Mouse (Mus musculus) heart, adult 2 months (tissue): ENCODE measurements around the gene Robo2.

Source experiments
- CTCF ChIP-seq: fragments of 200-600 bp; IDR thresholded peaks from 2 replicates; pipeline ENCODE4 v1.8.1; 2022; ENCODE audit warnings: antibody characterized with exemption, mild to moderate bottlenecking, moderate library complexity
- EP300 ChIP-seq: fragments of 200-500 bp; IDR thresholded peaks from 2 replicates; pipeline ENCODE4 v1.6.1; 2011; ENCODE audit warnings: low read depth, low read length, control low read depth; ENCODE audit not compliant: insufficient read depth
- POLR2A ChIP-seq: fragments of 200-500 bp; IDR thresholded peaks from 2 replicates; pipeline ENCODE4 v1.6.1; 2011; ENCODE audit warnings: mild to moderate bottlenecking, low read depth, low read length, control low read depth; ENCODE audit not compliant: insufficient read depth

DNA sequence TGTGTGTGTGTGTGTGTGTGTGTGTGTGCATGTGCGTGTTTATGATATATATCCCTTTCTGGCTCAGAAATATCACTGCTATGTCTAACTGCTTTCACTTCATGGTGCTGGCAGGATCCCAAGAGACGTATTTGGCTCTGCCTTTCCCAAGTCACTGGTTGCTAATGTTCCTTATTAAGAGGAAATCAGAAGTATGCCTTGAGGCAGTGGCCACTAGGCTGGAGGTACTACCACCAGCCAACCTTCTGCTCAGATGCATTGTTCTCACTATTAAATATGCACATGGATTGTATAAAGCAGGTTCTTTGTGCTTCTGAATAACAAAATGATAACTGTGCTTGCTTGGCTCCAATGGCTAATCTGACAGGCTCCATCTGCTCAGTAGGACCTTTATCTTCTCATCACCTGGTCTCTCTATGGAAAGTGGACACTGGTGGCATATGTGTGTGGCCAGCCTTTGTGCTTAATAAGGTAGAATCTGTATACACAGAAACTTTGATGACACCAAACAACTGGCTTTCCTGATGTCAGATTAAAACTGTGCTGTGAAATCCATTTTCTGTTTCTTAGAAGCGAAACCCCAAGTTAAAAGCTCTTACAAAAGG lies 229.0 kb downstream of the Robo2 start:
- TF ChIP-seq CTCF (no peak), POLR2A (no peak), EP300 (no peak)
